Mouse (Mus musculus): ENCODE results near the gene Six6.

Gene Six6

GRCm38 (mm10) chr12:72957829-72958424, 18.2 kb downstream of the Six6 start:
- DNase-seq (ENCODE audit: low spot score in 2 of 2), result no peak

GRCm38 (mm10) chr12:72958446-72958845, 18.8 kb downstream of the Six6 start:
- no peak for DNase-seq (ENCODE audit: low spot score in 2 of 2)

- no peak for DNase-seq (ENCODE audit: low spot score in 2 of 2)
Measured at GRCm38 (mm10) chr12:72962761-72963160, 23.1 kb downstream of the Six6 start.

GRCm38 (mm10) chr12:72967541-72967940, 27.8 kb downstream of the Six6 start:
- DNase-seq (ENCODE audit: low spot score in 2 of 2), result no peak

- no peak for DNase-seq (ENCODE audit: low spot score in 2 of 2)
Measured at GRCm38 (mm10) chr12:72970620-72971019, 30.9 kb downstream of the Six6 start.

- DNase-seq (ENCODE audit: low spot score in 2 of 2), result peak in 1 of 2 experiments; percentile 16
Measured at GRCm38 (mm10) chr12:72973161-72973560, 33.5 kb downstream of the Six6 start.

GRCm38 (mm10) chr12:72976172-72976571, 36.5 kb downstream of the Six6 start:
- DNase-seq (ENCODE audit: low spot score in 2 of 2), result no peak

GRCm38 (mm10) chr12:72976718-72977117, 37.0 kb downstream of the Six6 start:
- DNase-seq (ENCODE audit: low spot score in 2 of 2), result peak; percentile 22 to 65

GRCm38 (mm10) chr12:72977851-72978250, 38.2 kb downstream of the Six6 start:
- DNase-seq (ENCODE audit: low spot score in 2 of 2), result no peak

GRCm38 (mm10) chr12:72979236-72979635, 39.5 kb downstream of the Six6 start:
- no peak for DNase-seq (ENCODE audit: low spot score in 2 of 2)

GRCm38 (mm10) chr12:72982616-72983015, 42.9 kb downstream of the Six6 start:
- no peak for DNase-seq (ENCODE audit: low spot score in 2 of 2)

- no peak for DNase-seq (ENCODE audit: low spot score in 2 of 2)
Measured at GRCm38 (mm10) chr12:72983071-72983857, 43.6 kb downstream of the Six6 start.
